Mouse (Mus musculus) embryo, embryonic 11 days (tissue): ENCODE data around the gene Gm9376.

Experiments used
- DNase-seq: peaks from one replicate; pipeline ENCODE4 v3.0.0-alpha.2; 2015

Gene Gm9376

DNA sequence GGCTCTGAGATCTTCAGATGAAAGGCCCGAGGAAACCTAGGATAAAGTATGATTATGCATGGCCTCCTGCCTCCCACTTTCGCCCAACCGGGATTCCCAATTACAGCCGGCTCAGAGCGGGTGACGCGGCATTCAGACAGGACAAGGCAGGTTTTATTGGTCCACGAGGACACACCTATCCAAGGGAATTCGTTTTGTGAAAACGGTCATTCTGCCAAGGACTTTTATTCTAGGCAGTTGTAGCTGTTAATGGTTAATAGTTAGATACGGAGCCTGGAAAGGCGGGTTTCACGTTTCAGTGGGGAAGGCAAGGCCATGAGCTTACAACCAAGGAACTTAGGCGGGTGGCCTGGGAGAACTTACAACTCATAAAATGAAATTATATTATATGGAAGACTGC, 16.2 kb downstream of the Gm9376 start:
- DNase-seq = no peak

DNA sequence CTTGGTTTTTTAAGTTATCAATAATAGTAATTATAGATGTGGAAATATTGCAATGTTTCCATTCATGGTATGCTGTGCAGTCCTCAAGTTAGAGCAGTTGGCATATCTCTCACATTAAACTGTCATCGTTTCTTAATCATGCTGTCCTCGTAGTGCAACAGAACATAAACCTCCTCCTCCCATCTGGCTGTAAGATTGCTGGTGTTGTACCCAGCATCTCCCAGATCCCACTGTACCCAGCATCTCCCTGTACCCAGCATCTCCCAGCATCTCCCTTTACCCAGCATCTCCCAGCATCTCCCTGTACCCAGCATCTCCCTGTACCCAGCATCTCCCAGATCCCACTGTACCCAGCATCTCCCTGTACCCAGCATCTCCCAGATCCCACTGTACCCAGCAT, 19.3 kb downstream of the Gm9376 start:
- DNase-seq = no peak

DNA sequence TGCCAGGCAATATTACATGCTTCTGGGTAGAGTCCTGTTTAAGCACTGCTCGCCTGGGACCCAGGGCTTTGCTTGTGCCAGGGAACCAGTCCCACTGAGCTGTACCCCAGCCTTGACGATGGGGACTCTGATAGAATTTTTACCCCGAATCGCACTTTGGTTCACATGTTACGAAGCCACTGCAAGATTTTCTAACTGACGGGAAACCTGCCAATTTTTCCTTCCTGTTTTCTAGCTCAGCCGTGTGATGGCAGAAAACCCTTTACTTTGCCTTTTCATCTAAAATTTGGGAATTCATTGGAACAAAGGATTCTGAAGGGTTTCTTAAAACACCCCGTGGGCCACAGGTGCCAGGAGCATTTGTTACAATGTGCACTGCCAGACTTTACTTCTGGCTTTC, 22.4 kb downstream of the Gm9376 start:
- DNase-seq = no peak

GRCm38 (mm10) chr14:118290009-118290408, 23.2 kb downstream of the Gm9376 start:
- no peak for DNase-seq

DNA sequence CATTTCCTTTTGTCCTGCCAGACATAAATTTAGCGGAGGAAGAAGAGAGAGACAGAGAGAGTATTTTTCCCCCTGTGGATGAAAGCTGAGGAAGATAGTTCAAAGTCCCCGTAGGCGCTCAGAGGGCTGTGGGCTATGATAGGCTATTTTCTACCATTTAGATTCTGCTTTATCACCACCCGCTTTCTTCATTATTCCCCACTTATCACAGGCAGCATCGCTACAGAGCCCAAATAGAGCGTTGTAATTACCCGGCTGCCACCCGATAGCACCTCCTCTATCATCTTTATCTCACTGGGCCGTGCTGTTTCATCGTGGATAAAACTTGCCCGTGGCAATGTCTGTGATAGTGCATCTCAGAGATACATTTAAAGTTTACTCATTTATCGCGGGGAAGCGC, 35.8 kb downstream of the Gm9376 start:
- no peak for DNase-seq

DNA sequence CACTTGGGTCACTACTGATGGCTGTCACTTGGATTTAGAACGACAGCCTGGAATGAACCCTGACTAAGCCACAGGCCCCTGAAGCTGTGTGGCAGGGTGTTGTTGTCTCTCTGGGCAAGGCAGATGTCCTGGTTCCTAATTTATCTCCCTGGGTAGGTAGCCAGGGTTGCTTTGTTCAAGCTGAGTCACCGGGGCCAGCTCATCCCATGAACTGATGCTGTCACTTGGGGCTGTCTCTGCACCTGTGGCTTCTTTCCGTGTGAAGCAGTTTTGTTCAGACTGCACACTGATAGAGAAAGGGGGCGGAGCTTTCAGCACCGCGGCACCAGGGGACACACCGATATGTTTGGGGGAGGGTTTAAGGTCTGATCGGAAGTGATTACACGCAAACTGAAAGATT, 37.8 kb downstream of the Gm9376 start:
- no peak for DNase-seq

DNA sequence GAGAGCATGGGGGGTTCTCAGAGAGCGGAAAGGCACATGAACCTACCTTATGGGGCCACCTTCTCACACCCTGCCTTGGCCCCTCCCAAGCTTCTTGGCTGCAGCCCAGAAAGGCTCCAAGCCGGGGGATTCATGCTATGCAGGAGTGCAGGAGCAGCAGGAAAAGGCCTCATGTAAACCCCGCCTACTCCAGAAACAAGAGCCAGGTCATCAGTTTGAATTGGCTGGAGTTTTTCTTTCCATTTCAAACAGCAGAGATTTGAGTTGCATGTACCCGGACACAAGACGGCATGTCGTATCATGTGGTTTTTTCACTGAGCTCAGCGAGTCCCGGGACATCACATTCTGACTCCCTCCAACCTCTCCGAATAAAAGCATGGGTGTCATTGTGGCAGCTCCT, 39.2 kb downstream of the Gm9376 start:
- no peak for DNase-seq

GRCm38 (mm10) chr14:118307060-118307459, 40.3 kb downstream of the Gm9376 start:
- no peak for DNase-seq

GRCm38 (mm10) chr14:118311703-118312102, 44.9 kb downstream of the Gm9376 start:
- DNase-seq = no peak

GRCm38 (mm10) chr14:118312664-118313063, 45.9 kb downstream of the Gm9376 start:
- no peak for DNase-seq

DNA sequence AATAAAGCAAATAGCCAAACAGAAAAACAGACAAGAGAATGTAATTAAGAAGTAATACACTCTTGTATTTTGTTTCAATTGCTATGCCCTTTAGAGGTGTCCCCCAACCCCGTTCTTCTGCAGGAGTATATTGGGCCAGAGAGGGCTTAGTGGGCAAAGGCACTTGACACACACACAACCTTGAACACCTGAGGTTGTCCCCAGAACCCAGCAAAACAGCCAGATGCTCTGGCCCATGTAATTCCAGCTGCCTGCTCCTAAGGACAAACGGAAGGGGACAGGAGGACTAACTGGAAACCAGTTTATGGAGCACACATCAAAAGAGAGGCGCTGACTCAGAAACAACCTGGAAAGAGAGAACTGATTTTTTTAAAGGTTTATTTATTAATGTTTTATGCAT, 47.2 kb downstream of the Gm9376 start:
- no peak for DNase-seq

DNA sequence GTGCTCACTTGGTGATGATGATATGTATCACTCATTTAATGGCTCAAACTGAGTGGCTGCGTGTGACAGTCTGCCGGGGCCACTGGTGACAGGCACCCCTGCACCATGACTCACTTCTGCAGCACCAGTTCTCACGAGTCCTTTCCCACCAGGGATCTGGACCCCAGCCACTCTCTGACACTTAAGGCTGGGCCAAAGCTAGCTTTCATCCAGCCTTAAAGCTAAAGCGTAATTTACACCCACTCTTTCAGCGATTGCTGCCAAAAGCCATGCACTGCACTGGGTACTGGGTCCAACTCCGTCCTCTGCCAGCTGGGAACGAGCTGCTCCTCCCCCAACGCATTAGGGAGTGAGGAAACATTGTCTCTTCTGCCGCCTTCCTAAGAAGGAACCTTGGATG, 50.5 kb downstream of the Gm9376 start:
- DNase-seq = no peak
